In genomic region chr19:46286926-46287325, GRCm38 (mm10) we compare ENCODE assay signal across 17 mouse cellular contexts. TPM values are rescaled to one million over a fixed set of nuclear protein-coding genes. Genes with fewer than 3 reads are reported as not detected.
"Had no signal": no experiment of that assay in that cellular context is flagged by ENCODE, and none has a peak within 500 bp of the region (broad histone marks: within the 10 kb centered on the region; RNA-seq: fewer than 3 reads in every experiment).

No protein-coding gene starts in this region.

- H3K27ac ChIP-seq: neural tube, embryonic 12.5 days; neural tube, embryonic 13.5 days; neural tube, embryonic 15.5 days; stomach, embryonic 15.5 days had no signal

- H3K27me3 ChIP-seq: neural tube, embryonic 12.5 days; neural tube, embryonic 13.5 days; neural tube, embryonic 15.5 days; stomach, embryonic 15.5 days had no signal

- DNase-seq: retina, postnatal 1 day; right cerebral cortex, adult 18-20 months; right cerebral cortex, postnatal 14 days; right cerebral cortex, postnatal 25 days; right cerebral cortex, postnatal 4 days; spleen, adult 18-20 months; thymus, adult 18-20 months; thymus, adult 2 months; thymus, postnatal 14 days; thymus, postnatal 25 days; thymus, postnatal 36 days; thymus, postnatal 4 days had no signal

- H3K4me2 ChIP-seq: neural tube, embryonic 12.5 days; neural tube, embryonic 13.5 days; neural tube, embryonic 15.5 days; stomach, embryonic 15.5 days had no signal

- H3K9ac ChIP-seq: neural tube, embryonic 12.5 days; neural tube, embryonic 13.5 days; neural tube, embryonic 15.5 days; stomach, embryonic 15.5 days had no signal

- H3K4me3 ChIP-seq: neural tube, embryonic 12.5 days; neural tube, embryonic 13.5 days; neural tube, embryonic 15.5 days; stomach, embryonic 15.5 days had no signal

- H3K4me1 ChIP-seq: neural tube, embryonic 12.5 days; neural tube, embryonic 13.5 days; neural tube, embryonic 15.5 days; stomach, embryonic 15.5 days had no signal

- H3K9me3 ChIP-seq: neural tube, embryonic 12.5 days; neural tube, embryonic 13.5 days; neural tube, embryonic 15.5 days; stomach, embryonic 15.5 days had no signal

RNA-seq across cellular contexts. Expression of gene Mfsd13a, which starts 54.0 kb away (rescaled TPM):
- total RNA-seq: neutrophil, adult 5-6 weeks had no signal
